Mouse (Mus musculus) urinary bladder, postnatal 0 days (tissue): ENCODE results near the gene Ipo13. TPM values are rescaled to one million over a fixed set of nuclear protein-coding genes. Genes with fewer than 3 reads are reported as not detected.

Source experiments
- polyA plus RNA-seq: library from polyadenylated mRNA; unstranded; fragments of >200 nt; fragmentation: Nextera tagmentation; extraction: Ambion mirVana; gene quantifications from 2 replicates; pipeline ENCODE4 v1.2.1, GENCODE M21; 2015

Ipo13 gene
- polyA plus RNA-seq = 21.5 and 21.6 TPM in 2 replicates

GRCm38 (mm10) chr4:117914591-117915442 lies at the start of gene Ipo13:
TSS of gene Ipo13 (minus strand) at chr4:117914999.

GRCm38 (mm10) chr4:117929391-117929881 lies 14.6 kb upstream of the Ipo13 start, which contains the start of gene Artn:
TSS of gene Artn (minus strand) at chr4:117929763.

GRCm38 (mm10) chr4:117891738-117892161 lies 23.0 kb downstream of the Ipo13 start, which contains the start of gene Dph2:
TSS of gene Dph2 (minus strand) at chr4:117892032.

GRCm38 (mm10) chr4:117887133-117887532 lies 27.7 kb downstream of the Ipo13 start, which contains the start of gene Atp6v0b:
TSS of gene Atp6v0b (minus strand) at chr4:117887333.

GRCm38 (mm10) chr4:117882701-117883691 lies 31.8 kb downstream of the Ipo13 start, which contains the start of gene B4galt2:
TSS of gene B4galt2 (minus strand) at chr4:117883487.

GRCm38 (mm10) chr4:117872471-117872886 lies 42.3 kb downstream of the Ipo13 start, which contains the start of gene Ccdc24:
TSS of gene Ccdc24 (minus strand) at chr4:117872557.

Other genes with a start within 250 kb of the Ipo13 start
- gene Dmap1, start 232.7 kb downstream of the Ipo13 start, polyA plus RNA-seq = 30.1 and 31.2 TPM in 2 replicates
- not detected in 2 replicates for gene Gm12845, start 190.6 kb downstream of the Ipo13 start, polyA plus RNA-seq
- gene Klf17, start 149.4 kb downstream of the Ipo13 start, polyA plus RNA-seq = not detected in 2 replicates
- gene Slc6a9, start 80.5 kb downstream of the Ipo13 start, polyA plus RNA-seq = 6.4 and 9.9 TPM in 2 replicates
- gene Ccdc24, start 42.4 kb downstream of the Ipo13 start, polyA plus RNA-seq = 0.34 and 0.52 TPM in 2 replicates
- 13.9 and 15.0 TPM in 2 replicates for gene B4galt2, start 31.5 kb downstream of the Ipo13 start, polyA plus RNA-seq
- 142 and 188 TPM in 2 replicates for gene Atp6v0b, start 27.7 kb downstream of the Ipo13 start, polyA plus RNA-seq
- 7.4 and 7.6 TPM in 2 replicates for gene Dph2, start 23.0 kb downstream of the Ipo13 start, polyA plus RNA-seq
- gene Artn, start 14.8 kb upstream of the Ipo13 start, polyA plus RNA-seq = 2.8 and 3.2 TPM in 2 replicates
- gene St3gal3, start 219.9 kb upstream of the Ipo13 start, polyA plus RNA-seq = 4.2 and 4.5 TPM in 2 replicates